Mouse (Mus musculus): ENCODE results near the gene Npepps. TPM values are rescaled to one million over a fixed set of nuclear protein-coding genes. Genes with fewer than 3 reads are reported as not detected.
"Not testable (repeated sequence)": the region's sequence is repeated elsewhere in the genome, so short reads cannot be mapped to it uniquely, and the experiment has no call there.

The Npepps gene
- total RNA-seq, 2 experiments from 2014 or later: 79.6 to 87.6 TPM

DNA sequence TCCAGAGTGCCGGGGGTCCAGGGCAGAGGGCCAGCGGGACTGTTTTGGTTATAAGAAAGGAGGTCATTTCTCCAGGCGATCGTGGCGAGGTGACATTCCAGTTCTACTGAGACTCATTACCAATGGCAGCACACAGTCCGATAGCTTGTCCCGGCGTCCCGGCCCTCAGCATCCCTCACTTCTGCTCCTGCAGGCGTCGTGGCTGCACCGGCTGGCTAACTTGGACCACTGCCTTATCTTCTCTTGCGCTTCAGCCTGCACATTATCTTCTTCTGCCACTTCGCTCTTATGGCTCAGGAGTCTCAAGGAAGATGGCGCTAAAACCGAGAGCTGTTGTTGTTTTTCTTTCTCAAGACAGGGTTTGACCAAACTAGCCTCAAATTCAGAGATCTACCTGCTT lies 21.0 kb upstream of the Npepps start:
- intact Hi-C loops (cut with DNase I): no loop called here
- DNase-seq: no peak

DNA sequence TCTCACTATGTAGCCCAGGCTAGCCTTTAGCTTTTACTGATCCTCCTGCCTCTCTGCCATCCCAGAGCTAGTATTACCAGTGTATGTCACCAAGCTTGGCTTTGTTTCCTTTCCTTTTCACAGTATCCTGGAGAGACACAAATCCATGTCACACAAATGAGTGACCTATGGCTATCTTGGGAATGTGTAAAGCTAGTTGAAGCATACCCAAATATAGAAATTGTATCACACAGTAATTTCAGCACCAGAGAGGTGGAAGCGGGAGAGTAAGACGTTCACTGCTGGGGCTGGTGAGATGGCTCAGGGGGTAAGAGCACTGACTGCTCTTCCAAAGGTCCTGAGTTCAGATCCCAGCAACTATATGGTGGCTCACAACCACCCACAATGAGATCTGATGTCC lies 19.5 kb upstream of the Npepps start:
- DNase-seq: no peak
- intact Hi-C loops (cut with DNase I): no loop called here

DNA sequence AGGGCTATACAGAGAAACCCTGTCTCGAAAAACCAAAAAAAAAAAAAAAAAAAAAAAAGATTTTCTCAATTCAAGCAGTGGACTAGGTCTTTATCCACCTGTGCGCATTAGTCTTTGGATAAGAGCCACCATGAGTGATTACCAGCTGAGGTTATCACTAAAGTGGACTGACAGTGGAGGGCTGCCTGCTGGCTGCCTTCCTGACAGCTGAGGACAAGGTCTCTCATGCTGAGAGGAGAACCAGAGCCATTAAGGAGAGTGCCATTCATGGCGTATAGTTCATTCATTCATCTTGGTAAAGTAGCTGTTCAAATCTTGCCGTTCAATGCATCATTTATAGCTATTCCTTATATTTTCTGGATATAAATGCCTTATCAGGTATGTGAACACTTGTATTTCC lies 16.1 kb upstream of the Npepps start:
- intact Hi-C loops (cut with DNase I): no loop called here
- DNase-seq: no peak

GRCm38 (mm10) chr11:97292731-97293130 lies 12.3 kb upstream of the Npepps start:
- DNase-seq: no peak

GRCm38 (mm10) chr11:97289276-97290230 lies 9.1 kb upstream of the Npepps start:
- DNase-seq: peak; percentile 62 to 72
- intact Hi-C loops (cut with DNase I): no loop called here

More at GRCm38 (mm10) chr11:97292731-97293130, 12.3 kb upstream of the Npepps start:
- intact Hi-C loops (cut with DNase I): no loop called here

- DNase-seq: no peak
- intact Hi-C loops (cut with DNase I): no loop called here
Measured at GRCm38 (mm10) chr11:97287643-97288042, 7.2 kb upstream of the Npepps start.

- intact Hi-C loops (cut with DNase I): no loop called here
Measured at GRCm38 (mm10) chr11:97286973-97287372, 6.5 kb upstream of the Npepps start.

DNA sequence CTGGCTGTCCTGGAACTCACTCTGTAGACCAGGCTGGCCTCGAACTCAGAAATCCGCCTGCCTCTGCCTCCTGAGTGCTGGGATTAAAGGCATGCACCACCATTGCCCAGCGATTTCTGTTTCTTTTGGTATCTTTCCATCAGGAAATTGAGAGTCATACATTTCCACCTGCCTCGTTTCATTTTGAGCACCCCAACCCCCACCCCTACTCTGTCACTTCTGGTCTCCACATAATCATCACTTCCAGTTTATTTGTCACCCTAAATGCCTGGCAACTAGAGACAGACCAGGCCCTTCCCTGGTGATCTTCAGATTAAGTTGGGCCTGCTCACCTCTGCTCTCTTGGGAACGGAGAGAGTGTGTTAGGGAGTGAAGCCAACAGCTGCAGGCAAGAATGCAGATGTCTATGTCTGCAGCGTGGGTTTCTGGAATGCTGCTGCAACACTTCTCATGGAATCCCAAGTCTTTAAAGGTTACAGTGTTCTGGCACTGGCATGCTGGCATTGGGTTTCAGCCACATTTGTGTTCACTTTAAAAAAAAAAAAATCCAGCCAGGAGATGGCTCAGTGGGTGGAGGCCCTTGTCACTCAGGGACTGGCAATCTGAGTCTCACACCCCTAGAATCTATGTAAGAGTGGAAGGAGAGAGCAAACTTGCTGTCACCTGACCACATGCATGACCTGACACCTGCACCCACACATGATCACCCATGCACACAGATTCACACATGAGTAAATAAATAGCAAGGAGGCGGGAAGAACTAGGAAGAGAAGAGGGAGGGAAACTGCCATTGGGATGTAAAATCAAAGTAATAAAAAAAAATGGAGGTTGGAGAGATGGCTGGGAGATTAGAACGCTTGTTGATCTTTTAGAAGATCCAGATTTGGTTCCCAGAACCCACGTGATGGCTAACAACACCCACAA lies 5.7 kb upstream of the Npepps start:
- no peak for DNase-seq

More at GRCm38 (mm10) chr11:97286973-97287372, 6.5 kb upstream of the Npepps start:
- DNase-seq: no peak

DNA sequence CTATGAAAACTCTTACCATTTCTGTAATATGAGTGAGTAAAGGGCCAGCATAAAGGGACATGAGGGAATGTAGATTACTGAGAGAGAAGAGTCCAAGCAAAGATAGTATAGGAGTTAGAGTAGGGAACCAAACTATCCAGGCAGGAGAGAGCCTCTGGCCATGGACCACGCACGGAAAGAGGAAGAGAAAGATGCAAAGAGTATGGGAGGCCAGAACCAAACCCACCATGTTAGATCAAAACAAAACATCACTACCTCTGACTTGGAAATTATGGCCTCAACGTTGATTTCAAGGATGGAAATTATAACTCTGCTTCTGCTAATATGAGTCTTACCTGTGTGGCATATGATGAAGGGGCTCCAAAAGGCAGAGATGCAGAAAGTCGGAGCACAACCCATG lies 4.4 kb upstream of the Npepps start:
- intact Hi-C loops (cut with DNase I): no loop called here
- DNase-seq: no peak

More for the DNA sequence above, 5.7 kb upstream of the Npepps start:
- intact Hi-C loops (cut with DNase I): no loop called here

DNA sequence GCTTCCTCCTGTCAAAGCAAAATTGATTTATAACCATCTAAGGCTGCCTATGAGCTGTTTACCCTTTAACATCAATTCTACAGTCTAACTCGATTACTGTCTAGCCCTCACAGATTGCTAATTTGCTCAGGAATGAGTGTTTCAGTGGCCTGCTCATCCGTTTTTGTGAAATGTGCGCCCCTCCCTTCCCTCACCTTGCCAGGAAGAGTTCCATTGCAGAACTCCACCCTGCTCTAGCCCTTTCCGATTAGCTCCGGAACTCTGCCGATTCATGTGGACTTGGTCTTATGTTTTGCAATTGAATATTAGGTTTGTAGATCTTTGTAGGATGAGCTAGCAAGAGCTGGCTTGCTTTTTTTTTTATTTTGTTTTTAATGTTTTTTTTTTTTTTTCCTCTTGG lies 1.7 kb upstream of the Npepps start:
- intact Hi-C loops (cut with DNase I): loop anchor here (1.0 kb wide), 1 partner anchor 20 kb away; no protein-coding TSS in a partner anchor
- no peak for DNase-seq

- intact Hi-C loops (cut with DNase I): loop anchor here (1.0 to 2.0 kb wide), 2 partner anchors 31 to 36 kb away; partner anchors contain the start of gene Mrpl45
- DNase-seq: peak; percentile 54 to 63
Measured at GRCm38 (mm10) chr11:97279405-97280215, 828 bp downstream of the Npepps start.

GRCm38 (mm10) chr11:97279040-97279404 lies 1.4 kb downstream of the Npepps start:
- intact Hi-C loops (cut with DNase I): no loop called here
- DNase-seq: no peak

DNA sequence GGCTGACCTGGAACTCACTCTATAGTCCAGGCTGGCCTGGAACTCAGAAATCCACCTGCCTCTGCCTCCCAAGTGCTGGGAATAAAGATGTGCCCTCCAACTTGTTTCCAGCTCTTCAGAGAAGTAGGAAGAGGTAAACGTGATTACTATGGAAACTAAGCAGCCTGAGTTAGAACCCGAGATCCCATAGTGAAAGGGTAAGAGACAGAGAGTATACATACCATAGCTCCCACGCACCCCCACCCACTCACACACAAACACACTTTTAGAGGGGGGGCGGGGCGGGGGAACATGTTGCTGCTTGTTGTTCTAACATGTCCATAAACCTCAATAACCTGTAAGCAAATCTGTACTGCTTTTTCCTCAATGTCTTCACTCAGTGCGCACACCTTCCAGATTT lies 2.0 kb downstream of the Npepps start:
- no peak for DNase-seq
- intact Hi-C loops (cut with DNase I): no loop called here

DNA sequence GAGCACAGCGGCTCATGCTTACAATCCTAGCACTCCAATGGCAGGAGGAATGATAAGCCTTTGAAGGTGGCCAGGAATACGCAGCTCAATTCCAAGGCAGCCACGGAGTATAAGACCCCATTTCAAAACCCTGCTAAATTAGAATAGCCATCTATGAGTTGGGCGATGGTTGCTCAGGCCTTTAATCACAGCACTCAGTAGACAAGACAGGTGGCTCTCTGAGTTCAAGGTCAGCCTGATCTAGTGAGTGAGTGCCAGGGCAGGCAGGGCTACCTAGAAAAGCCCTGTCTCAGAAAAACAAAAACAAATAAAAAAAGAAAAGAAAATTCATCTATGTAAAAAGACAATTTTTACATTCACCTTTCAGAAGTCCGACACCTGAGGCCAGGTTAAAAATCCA lies 3.3 kb downstream of the Npepps start:
- no peak for DNase-seq
- intact Hi-C loops (cut with DNase I): no loop called here

- intact Hi-C loops (cut with DNase I): no loop called here
- DNase-seq: no peak
Measured at GRCm38 (mm10) chr11:97276019-97276418, 4.4 kb downstream of the Npepps start.

- intact Hi-C loops (cut with DNase I): no loop called here
- no peak for DNase-seq
Measured at GRCm38 (mm10) chr11:97275349-97275748, 5.1 kb downstream of the Npepps start.

DNA sequence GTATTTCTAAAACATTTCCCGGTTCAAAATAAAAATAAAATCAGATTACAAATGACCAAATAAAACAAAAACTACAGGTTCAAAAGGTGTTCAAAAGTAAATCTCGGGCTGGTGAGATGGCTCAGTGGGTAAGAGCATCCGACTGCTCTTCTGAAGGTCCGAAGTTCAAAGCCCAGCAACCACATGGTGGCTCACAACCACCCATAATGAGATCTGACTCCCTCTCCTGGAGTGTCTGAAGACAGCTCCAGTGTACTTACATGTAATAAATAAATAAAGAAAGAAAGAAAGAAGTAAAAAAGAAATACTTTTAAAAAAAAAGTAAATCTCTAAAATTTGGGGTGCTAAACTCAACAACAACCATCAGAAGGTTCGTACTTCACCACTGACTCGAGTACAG lies 5.5 kb downstream of the Npepps start:
- intact Hi-C loops (cut with DNase I); DNase-seq: not testable (repeated sequence)

- intact Hi-C loops (cut with DNase I): no loop called here
- DNase-seq: no peak
Measured at GRCm38 (mm10) chr11:97273613-97274012, 6.8 kb downstream of the Npepps start.

GRCm38 (mm10) chr11:97272835-97273234 lies 7.6 kb downstream of the Npepps start:
- intact Hi-C loops (cut with DNase I): no loop called here

DNA sequence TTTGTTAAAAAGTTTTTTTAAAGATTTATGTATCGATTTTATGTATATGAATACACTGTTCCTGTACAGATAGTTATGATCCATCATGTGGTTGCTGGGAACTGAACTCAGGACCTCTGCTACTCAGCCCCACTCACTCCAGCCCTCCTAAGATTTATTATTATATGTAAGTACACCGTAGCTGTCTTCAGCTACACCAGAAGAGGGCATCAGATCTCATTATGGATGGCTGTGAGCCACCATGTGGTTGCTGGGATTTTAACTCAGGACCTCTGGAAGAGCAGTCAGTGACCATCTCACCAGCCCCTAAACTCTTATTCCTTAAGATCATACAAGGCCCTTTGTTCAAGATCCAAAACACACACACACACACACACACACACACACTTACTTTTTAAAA lies 10.4 kb downstream of the Npepps start:
- intact Hi-C loops (cut with DNase I); DNase-seq: not testable (repeated sequence)

More at GRCm38 (mm10) chr11:97272835-97273234, 7.6 kb downstream of the Npepps start:
- no peak for DNase-seq

Measured in heart, postnatal 36 days (tissue).